Mouse (Mus musculus) small intestine, adult 2 months (tissue): ENCODE results near the gene Rreb1.

Source experiments
- CTCF ChIP-seq: fragments of 200-500 bp; IDR thresholded peaks from 2 replicates; pipeline ENCODE4 v1.5.1; 2012; ENCODE audit warnings: low read depth, mild to moderate bottlenecking, control low read depth, inconsistent platforms, low read length, moderate library complexity, mixed read lengths; ENCODE audit not compliant: insufficient replicate concordance, insufficient read length; ENCODE audit errors: extremely low read depth
- POLR2A ChIP-seq: fragments of 200-500 bp; IDR thresholded peaks from 2 replicates; pipeline ENCODE4 v1.6.1; 2012; ENCODE audit warnings: low read depth, mild to moderate bottlenecking, control low read depth, inconsistent platforms, low read length, moderate library complexity

DNA sequence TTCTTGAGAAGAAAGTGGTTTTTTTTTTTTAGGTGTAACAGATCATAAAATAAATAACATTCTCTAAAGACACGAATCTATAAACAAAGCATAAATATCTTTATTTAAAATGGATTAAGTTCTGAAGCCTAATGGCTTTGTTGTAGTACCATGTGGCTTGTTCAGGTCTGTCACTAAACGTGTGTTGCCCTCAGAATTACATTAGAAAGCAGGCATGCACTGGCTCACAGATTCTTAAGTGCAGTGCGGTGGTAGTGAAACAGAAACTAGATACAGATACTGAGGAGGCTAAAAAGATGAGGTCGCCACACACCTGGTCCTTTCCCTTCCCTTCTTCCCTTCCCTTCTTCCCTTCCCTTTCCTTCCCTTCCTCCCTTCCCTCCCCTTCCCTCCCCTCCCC is 75.2 kb downstream of the Rreb1 start:
- TF ChIP-seq CTCF (no peak), POLR2A (no peak)
